Mouse (Mus musculus): ENCODE data around the gene Slc2a1.

Gene Slc2a1

DNA sequence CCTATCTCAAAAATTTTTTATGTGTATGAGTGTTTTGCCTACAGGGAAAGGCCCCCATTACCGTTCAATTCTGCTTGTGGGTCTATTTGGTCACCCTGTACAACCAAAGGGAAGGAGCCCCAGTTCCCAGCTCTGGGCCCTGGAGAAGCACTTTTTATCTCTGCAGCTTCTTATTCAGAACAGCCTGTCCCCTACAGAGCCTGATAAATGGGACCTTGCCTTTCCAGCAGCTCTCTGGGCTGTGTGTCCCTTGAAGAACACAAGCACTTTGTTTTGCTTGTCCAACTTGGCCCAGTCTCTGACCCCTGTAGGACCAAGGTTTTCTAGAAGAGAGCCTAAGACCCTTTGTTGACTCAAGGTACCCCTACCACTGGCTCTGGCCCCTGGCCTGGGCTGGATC is 20.6 kb downstream of the Slc2a1 start:
- no peak for DNase-seq (ENCODE audit: low read depth)

DNA sequence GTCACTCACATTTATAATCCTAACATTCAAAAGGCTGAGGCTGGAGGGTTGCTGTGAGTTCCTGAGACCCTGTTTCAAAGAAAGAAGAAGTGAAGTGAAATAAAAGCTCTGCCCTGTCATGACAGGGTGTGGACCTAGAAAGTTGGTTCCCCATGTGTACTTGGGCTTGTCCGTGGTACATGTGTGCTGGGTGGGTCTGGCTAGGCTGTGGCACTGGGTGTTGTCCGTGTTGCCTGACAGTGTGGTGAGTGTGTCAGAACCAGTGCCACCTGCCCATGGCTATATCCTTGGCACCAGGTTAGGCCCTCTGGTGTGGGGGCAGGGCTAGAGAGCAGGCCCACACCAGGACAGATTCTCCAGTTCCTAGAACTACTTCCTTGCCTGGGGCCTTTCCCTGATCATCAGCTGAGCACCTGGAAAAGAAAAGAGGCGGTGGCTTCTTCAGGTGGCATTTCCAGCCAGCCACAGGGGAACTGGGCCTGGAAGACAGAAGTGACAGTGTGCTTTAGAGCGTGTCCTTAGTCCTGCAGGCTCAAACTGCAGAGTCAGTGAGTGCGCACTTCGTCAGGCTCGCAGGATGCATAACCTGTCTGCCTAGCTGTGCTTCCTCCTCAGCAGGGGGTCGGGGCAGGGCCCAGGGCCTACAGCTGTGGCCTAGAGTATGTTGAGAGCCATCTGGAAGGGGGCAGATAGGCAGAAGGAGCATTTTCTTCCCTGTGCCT is 22.8 kb downstream of the Slc2a1 start:
- DNase-seq (ENCODE audit: low read depth) = no peak

DNA sequence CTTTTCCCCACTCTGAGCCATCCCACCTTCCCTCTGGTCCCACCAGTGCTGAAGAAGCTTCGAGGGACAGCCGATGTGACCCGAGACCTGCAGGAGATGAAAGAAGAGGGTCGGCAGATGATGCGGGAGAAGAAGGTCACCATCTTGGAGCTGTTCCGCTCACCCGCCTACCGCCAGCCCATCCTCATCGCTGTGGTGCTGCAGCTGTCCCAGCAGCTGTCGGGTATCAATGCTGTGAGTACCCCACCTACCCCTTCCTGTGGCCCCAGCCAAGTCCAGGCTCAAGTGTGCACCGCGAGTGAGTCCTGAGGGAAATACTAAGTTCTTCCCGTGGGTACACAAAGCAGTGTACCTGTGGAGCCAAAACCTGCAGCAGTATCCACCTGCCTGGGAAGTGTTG is 24.8 kb downstream of the Slc2a1 start:
- DNase-seq (ENCODE audit: low read depth) = no peak

DNA sequence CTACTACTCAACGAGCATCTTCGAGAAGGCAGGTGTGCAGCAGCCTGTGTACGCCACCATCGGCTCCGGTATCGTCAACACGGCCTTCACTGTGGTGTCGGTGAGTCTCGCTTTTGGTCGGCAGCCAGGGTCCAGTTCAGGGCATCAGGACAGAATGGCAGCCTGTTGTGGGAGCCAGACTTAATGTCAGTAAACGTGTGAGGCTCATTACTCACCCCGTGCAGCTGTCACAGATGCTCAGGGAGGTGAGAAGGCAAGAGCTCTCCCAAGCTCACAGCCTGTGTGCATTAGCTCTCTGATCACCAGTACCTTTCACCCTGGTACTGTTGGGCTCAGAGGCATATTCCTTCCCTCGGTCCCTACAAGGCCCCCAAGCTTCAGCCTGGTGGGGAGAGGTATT is 25.3 kb downstream of the Slc2a1 start:
- DNase-seq (ENCODE audit: low read depth) = no peak

- no peak for DNase-seq (ENCODE audit: low read depth)
These were observed 28.8 kb downstream of the Slc2a1 start for GRCm38 (mm10) chr4:119137313-119137712.

DNA sequence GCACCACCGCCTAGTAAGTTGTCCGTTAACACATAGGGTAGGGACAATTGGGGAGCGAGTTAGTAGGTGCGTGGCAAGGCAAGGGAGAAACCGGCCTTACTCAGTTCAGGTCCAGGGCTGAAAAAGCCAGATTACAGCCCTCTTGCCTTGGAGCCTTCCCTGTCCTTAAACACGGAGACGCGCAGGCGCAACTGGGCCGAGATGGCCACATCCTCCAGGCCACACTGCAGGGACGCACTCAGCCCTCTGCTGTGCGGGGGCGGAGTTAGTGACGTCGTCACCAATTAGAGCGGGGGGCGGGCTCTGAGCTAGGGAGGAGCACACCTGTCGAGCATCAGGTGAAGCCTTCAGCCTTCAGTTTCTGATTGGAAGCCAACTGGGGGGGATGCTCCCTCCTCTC is 29.7 kb downstream of the Slc2a1 start:
- DNase-seq (ENCODE audit: low read depth) = no peak

DNA sequence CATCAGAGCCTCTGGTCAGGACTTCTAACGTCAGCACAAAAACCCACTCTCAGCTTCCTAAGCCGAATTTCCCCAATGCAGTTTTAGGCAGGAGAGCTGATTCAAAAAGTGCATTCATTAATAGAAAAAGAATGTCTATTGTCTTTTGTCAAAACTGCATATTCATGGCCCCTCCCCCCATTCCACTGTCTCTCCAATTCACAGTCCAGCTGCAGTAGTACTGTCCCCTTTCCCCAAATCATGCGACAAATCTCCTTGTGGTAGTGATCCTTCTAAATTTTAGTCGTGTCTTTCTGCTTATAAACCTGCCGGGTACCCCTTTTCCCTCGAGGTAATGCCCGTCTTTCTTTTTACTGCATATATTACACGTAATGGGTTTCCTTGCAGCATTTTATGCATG is 30.3 kb downstream of the Slc2a1 start:
- DNase-seq (ENCODE audit: low read depth) = no peak

- no peak for DNase-seq (ENCODE audit: low read depth)
These were observed 31.6 kb downstream of the Slc2a1 start for GRCm38 (mm10) chr4:119140126-119140525.

- DNase-seq (ENCODE audit: low read depth) = no peak
These were observed 32.7 kb downstream of the Slc2a1 start for GRCm38 (mm10) chr4:119141191-119141590.

- DNase-seq (ENCODE audit: low read depth) = peak; percentile 74
These were observed 33.8 kb downstream of the Slc2a1 start for GRCm38 (mm10) chr4:119142230-119142871.

DNA sequence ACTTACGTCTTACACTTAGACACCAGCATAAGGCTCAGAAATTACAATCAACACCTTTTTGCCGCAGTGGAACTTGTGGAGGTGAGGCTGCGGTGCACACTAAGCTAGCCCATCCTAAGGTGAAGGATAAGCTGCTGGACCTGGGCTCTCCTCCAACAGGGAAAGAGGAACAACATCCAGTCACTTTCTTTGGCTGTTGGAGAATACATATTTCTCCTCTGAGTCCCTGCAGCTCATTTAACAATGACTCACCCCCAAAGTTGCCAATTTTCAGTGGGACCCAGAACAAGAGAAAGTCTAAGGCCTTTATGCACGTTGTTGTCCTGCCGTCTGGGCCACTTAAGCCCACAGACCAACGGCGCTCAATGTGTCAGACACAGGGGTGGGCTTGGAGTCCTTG is 38.3 kb downstream of the Slc2a1 start:
- no peak for DNase-seq (ENCODE audit: low read depth)

DNA sequence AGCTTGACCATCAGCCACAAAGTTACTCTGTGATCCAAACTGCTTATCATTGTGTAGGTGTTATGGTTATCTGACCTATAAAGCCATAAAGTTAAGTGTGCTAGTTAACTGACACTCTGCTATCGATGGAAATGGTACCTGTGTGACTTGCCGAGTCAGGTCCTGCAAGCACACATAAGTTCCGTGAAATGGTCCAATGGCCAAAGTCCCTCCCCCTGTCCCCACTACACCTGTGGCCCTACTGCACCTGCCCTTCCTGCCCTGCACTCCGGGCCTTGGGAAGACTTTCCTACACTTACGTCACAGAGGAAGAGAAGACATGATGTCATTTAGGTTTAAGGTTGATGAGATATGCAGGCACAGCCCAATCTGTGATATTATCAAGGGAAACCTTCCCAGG is 38.8 kb downstream of the Slc2a1 start:
- no peak for DNase-seq (ENCODE audit: low read depth)

GRCm38 (mm10) chr4:119148741-119149140 is 40.2 kb downstream of the Slc2a1 start:
- DNase-seq (ENCODE audit: low read depth) = no peak

GRCm38 (mm10) chr4:119157186-119157585 is 48.7 kb downstream of the Slc2a1 start:
- DNase-seq (ENCODE audit: low read depth) = peak; percentile 68

GRCm38 (mm10) chr4:119157891-119158290 is 49.4 kb downstream of the Slc2a1 start:
- DNase-seq (ENCODE audit: low read depth) = no peak

- no peak for DNase-seq (ENCODE audit: low read depth)
These were observed 52.8 kb downstream of the Slc2a1 start for GRCm38 (mm10) chr4:119161358-119161757.

DNA sequence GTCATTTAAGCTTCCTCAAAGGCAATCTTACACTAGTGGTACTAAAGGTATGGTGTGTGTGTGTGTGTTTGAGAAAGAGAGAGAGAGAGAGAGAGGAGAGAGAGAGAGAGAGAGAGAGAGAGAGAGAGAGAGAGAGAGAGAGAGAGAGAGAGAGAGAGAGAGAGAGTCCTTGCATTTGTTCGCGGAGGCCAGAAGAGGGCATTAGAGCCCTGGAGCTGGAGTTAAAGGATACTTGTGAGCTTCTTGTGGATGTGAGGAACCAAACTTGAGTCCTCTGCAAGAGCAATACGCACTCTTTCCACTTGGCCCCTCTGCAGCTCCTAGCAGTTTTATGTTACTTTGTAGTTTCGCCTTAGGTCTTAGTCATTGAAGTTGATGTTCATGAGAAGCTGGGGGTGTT is 54.5 kb downstream of the Slc2a1 start:
- no peak for DNase-seq (ENCODE audit: low read depth)

DNA sequence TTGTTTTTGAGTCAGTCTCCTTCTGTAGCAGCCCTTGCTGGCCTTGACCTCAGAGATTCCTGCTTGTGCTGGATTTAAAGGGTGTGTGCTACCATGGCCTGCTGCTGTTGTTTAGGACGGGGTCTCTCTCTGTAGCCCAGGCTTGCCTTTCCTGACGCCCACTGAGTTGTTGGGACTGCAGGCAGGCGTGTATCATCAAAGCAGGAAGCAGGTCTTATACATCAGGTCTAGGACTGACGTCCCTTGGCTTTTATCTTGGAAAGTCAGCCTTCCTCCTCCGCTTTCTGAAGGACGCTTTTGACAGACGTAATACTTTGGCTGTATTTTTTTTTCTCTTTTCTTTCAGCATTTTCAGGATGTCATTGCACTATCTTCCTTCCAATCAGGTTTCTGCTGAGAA is 57.4 kb downstream of the Slc2a1 start:
- no peak for DNase-seq (ENCODE audit: low read depth)

GRCm38 (mm10) chr4:119167068-119167467 is 58.6 kb downstream of the Slc2a1 start:
- DNase-seq (ENCODE audit: low read depth) = no peak

GRCm38 (mm10) chr4:119167663-119168062 is 59.2 kb downstream of the Slc2a1 start:
- DNase-seq (ENCODE audit: low read depth) = peak; percentile 92

GRCm38 (mm10) chr4:119172919-119173650 is 64.6 kb downstream of the Slc2a1 start:
- no peak for DNase-seq (ENCODE audit: low read depth)

GRCm38 (mm10) chr4:119173851-119174453 is 65.4 kb downstream of the Slc2a1 start, which contains the start of gene Zfp691:
Zfp691 (minus strand) TSS chr4:119174195.
- peak; percentile 92 for DNase-seq (ENCODE audit: low read depth)

DNA sequence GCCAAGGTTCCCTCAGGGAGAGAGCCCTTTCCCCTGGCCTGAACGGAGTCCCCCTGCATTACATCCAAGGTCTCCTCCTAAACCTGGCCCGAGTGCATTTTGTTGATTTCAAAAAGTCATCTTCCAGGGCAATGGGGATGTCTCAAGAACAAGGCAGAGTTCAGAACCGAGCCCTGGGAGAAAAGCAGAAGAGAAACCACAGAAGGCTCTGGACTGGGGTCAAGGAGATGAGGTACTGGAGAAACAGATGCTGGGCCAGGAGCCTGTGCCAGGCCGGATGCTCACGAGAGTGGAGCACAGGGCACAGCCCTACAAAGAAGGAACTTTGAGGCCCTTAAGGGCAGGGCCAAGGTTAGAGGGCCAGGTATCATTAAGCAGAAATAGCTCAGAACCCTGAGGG is 69.2 kb downstream of the Slc2a1 start:
- no peak for DNase-seq (ENCODE audit: low read depth)

Data from c-Kit-positive CD71-negative TER-119-negative erythroid progenitor cells, embryonic 14.5 days (primary cell).